Mouse (Mus musculus): ENCODE results near the gene Mlst8. TPM values are rescaled to one million over a fixed set of nuclear protein-coding genes. Genes with fewer than 3 reads are reported as not detected.

Gene Mlst8
- polyA plus RNA-seq, 1 experiment, result 47.1 TPM

- TF ChIP-seq POLR2A (IDR thresholded peaks at IDR 0.05; ENCODE audit: borderline replicate concordance, extremely low read depth, insufficient read depth, insufficient read length, poor library complexity, severe bottlenecking) (no peak), CTCF (IDR thresholded peaks at IDR 0.05; ENCODE audit: borderline replicate concordance, extremely low read depth, insufficient read depth, insufficient read length) (no peak)
- DNase-seq (ENCODE audit: low read depth), result peak; percentile 47
Measured at GRCm38 (mm10) chr17:24506332-24507070, 27.6 kb upstream of the Mlst8 start.

- no peak for DNase-seq (ENCODE audit: low read depth)
- TF ChIP-seq POLR2A (IDR thresholded peaks at IDR 0.05; ENCODE audit: borderline replicate concordance, extremely low read depth, insufficient read depth, insufficient read length, poor library complexity, severe bottlenecking), result no peak
- TF ChIP-seq CTCF (IDR thresholded peaks at IDR 0.05; ENCODE audit: borderline replicate concordance, extremely low read depth, insufficient read depth, insufficient read length), result no peak
Measured at GRCm38 (mm10) chr17:24505286-24505955, 26.5 kb upstream of the Mlst8 start.

- DNase-seq (ENCODE audit: low read depth), result no peak
- TF ChIP-seq POLR2A (IDR thresholded peaks at IDR 0.05; ENCODE audit: borderline replicate concordance, extremely low read depth, insufficient read depth, insufficient read length, poor library complexity, severe bottlenecking) (no peak), CTCF (IDR thresholded peaks at IDR 0.05; ENCODE audit: borderline replicate concordance, extremely low read depth, insufficient read depth, insufficient read length) (no peak)
Measured at GRCm38 (mm10) chr17:24504085-24504484, 25.2 kb upstream of the Mlst8 start.

GRCm38 (mm10) chr17:24502208-24502607 lies 23.3 kb upstream of the Mlst8 start:
- DNase-seq (ENCODE audit: low read depth), result no peak
- TF ChIP-seq CTCF (IDR thresholded peaks at IDR 0.05; ENCODE audit: borderline replicate concordance, extremely low read depth, insufficient read depth, insufficient read length) (peak; percentile 13; the same call in 1 of the 2 replicates), POLR2A (IDR thresholded peaks at IDR 0.05; ENCODE audit: borderline replicate concordance, extremely low read depth, insufficient read depth, insufficient read length, poor library complexity, severe bottlenecking) (no peak)

- DNase-seq (ENCODE audit: low read depth), result no peak
- TF ChIP-seq POLR2A (IDR thresholded peaks at IDR 0.05; ENCODE audit: borderline replicate concordance, extremely low read depth, insufficient read depth, insufficient read length, poor library complexity, severe bottlenecking) (no peak), CTCF (IDR thresholded peaks at IDR 0.05; ENCODE audit: borderline replicate concordance, extremely low read depth, insufficient read depth, insufficient read length) (no peak)
Measured at GRCm38 (mm10) chr17:24496026-24496425, 17.1 kb upstream of the Mlst8 start.

GRCm38 (mm10) chr17:24495443-24495842 lies 16.6 kb upstream of the Mlst8 start:
- DNase-seq (ENCODE audit: low read depth), result peak; percentile 28
- TF ChIP-seq CTCF (IDR thresholded peaks at IDR 0.05; ENCODE audit: borderline replicate concordance, extremely low read depth, insufficient read depth, insufficient read length) (no peak), POLR2A (IDR thresholded peaks at IDR 0.05; ENCODE audit: borderline replicate concordance, extremely low read depth, insufficient read depth, insufficient read length, poor library complexity, severe bottlenecking) (no peak)

GRCm38 (mm10) chr17:24494627-24495335 lies 15.9 kb upstream of the Mlst8 start:
- TF ChIP-seq CTCF (IDR thresholded peaks at IDR 0.05; ENCODE audit: borderline replicate concordance, extremely low read depth, insufficient read depth, insufficient read length) (peak; percentile 45; the same call in 1 of the 2 replicates), POLR2A (IDR thresholded peaks at IDR 0.05; ENCODE audit: borderline replicate concordance, extremely low read depth, insufficient read depth, insufficient read length, poor library complexity, severe bottlenecking) (no peak)
- DNase-seq (ENCODE audit: low read depth), result peak; percentile 66

GRCm38 (mm10) chr17:24490399-24490798 lies 11.5 kb upstream of the Mlst8 start:
- peak; percentile 65 for DNase-seq (ENCODE audit: low read depth)
- TF ChIP-seq POLR2A (IDR thresholded peaks at IDR 0.05; ENCODE audit: borderline replicate concordance, extremely low read depth, insufficient read depth, insufficient read length, poor library complexity, severe bottlenecking), result no peak
- TF ChIP-seq CTCF (IDR thresholded peaks at IDR 0.05; ENCODE audit: borderline replicate concordance, extremely low read depth, insufficient read depth, insufficient read length), result no peak

GRCm38 (mm10) chr17:24489265-24490030 lies 10.6 kb upstream of the Mlst8 start:
- no peak for DNase-seq (ENCODE audit: low read depth)
- TF ChIP-seq POLR2A (IDR thresholded peaks at IDR 0.05; ENCODE audit: borderline replicate concordance, extremely low read depth, insufficient read depth, insufficient read length, poor library complexity, severe bottlenecking) (0 out of 2 replicates have a peak, but pooled peaks have one; percentile 5), CTCF (IDR thresholded peaks at IDR 0.05; ENCODE audit: borderline replicate concordance, extremely low read depth, insufficient read depth, insufficient read length) (no peak)

GRCm38 (mm10) chr17:24488662-24489264 lies 9.9 kb upstream of the Mlst8 start:
- TF ChIP-seq POLR2A (IDR thresholded peaks at IDR 0.05; ENCODE audit: borderline replicate concordance, extremely low read depth, insufficient read depth, insufficient read length, poor library complexity, severe bottlenecking) (0 out of 2 replicates have a peak, but pooled peaks have one; percentile 20), CTCF (IDR thresholded peaks at IDR 0.05; ENCODE audit: borderline replicate concordance, extremely low read depth, insufficient read depth, insufficient read length) (no peak)
- DNase-seq (ENCODE audit: low read depth), result peak; percentile 72

All from brain, embryonic 14.5 days (tissue).